In the genomic region with DNA sequence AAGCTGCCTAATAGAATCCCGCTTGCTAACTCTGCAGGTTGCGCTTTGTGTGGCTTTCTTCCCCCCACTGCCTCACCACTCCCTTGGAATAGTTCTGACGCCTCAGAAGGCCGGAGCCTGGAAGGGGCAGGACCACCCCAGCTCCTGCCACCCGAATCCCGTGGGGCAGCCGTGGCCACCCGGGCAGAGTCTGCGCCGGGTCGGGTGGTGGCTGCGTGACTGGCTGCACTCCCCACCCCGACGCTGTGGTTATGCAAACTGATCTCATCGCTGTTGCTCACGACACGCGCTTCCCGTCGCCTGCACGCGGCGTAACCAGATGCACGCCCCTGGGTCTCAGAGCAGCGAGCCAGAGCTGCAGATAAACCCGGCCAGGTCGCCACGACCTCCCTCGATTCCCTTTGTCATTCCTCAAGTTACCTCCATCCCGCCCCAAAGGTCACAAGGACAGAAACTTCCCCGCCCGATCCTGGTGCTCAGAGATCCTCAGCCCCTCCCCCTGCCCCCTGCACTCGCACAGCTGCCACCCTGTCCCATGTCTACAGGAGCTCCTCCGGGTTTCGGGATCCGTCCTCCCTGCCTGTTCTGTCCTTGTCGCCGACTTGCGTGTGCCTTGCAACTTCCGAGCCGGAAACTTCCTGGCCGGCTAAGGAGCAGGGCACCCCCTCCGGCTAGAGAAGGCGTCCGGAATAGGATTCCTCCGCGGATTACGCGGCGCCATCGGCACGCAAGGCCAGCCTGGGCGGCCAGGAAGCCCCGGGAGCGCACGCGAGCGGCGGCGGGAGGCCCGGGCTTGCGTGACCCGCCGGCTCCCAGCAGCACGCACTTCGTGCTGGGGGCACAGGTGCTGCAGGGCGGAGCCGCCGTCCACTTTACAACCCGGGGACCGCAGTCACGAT, we compare ENCODE assay signal across 8 mouse cellular contexts. TPM values are rescaled to one million over a fixed set of nuclear protein-coding genes. Genes with fewer than 3 reads are reported as not detected.
DNase-seq lines count a peak whose midpoint lies in the region; ATAC-seq and TF ChIP-seq lines count a peak whose summit lies in the region.

No protein-coding gene starts in this region.

- ATAC-seq in forebrain, embryonic 12.5 days (ENCODE audit: low FRiP score), result peak; percentile 80
- peak; percentile 87 for ATAC-seq in heart, postnatal 0 days (ENCODE audit: insufficient read depth, low read depth)
- ATAC-seq in liver, postnatal 0 days, result peak; percentile 89
- peak; percentile 83 for ATAC-seq in neural tube, embryonic 13.5 days (ENCODE audit: low read depth)

- peak overlapping the region; percentile 97 for H3K4me2 ChIP-seq in forebrain, embryonic 12.5 days
- peak overlapping the region; percentile 86 for H3K4me2 ChIP-seq in heart, postnatal 0 days (ENCODE audit: low read depth, low read length)
- H3K4me2 ChIP-seq in liver, postnatal 0 days (ENCODE audit: low read depth, low read length), result peak overlapping the region; percentile 91
- H3K4me2 ChIP-seq in neural tube, embryonic 13.5 days, result peak overlapping the region; percentile 100

- no peak for TF ChIP-seq CTCF in C2C12 (IDR thresholded peaks at IDR 0.05; ENCODE audit: control insufficient read depth, insufficient read depth, insufficient read length)
- no peak for TF ChIP-seq CTCF in bone marrow macrophage, adult 2 months (IDR thresholded peaks at IDR 0.05; ENCODE audit: low read depth, low read length)
- TF ChIP-seq CTCF in heart, postnatal 0 days (IDR thresholded peaks at IDR 0.05; ENCODE audit: low read depth), result no peak
- TF ChIP-seq CTCF in liver, postnatal 0 days (IDR thresholded peaks at IDR 0.05; ENCODE audit: low read depth), result no peak

- no peaks in the 10 kb centered on the region for H3K27me3 ChIP-seq in C2C12 (ENCODE audit: control insufficient read depth, insufficient read depth, insufficient read length)
- H3K27me3 ChIP-seq in forebrain, embryonic 12.5 days, result peaks cover 31% of the 10 kb centered on the region
- H3K27me3 ChIP-seq in heart, postnatal 0 days (ENCODE audit: control insufficient read depth, insufficient read depth, low read length), result no peaks in the 10 kb centered on the region
- H3K27me3 ChIP-seq in liver, postnatal 0 days (ENCODE audit: insufficient read depth, low read length), result peaks cover 16% of the 10 kb centered on the region; the same call in 1 of the 2 replicates
- H3K27me3 ChIP-seq in neural tube, embryonic 13.5 days, result peaks cover 14% of the 10 kb centered on the region

- peak overlapping the region; percentile 77 for H3ac ChIP-seq in C2C12 (ENCODE audit: control insufficient read depth, insufficient read length, low read depth)

- under 1% methylated on average over 72 of the region's 72 CpGs for WGBS in forebrain, embryonic 12.5 days
- under 1% methylated on average over 72 of the region's 72 CpGs for WGBS in heart, postnatal 0 days
- under 1% methylated on average over 70 of the region's 72 CpGs for WGBS in liver, postnatal 0 days (ENCODE audit: insufficient replicate concordance)
- under 1% methylated on average over 72 of the region's 72 CpGs for WGBS in neural tube, embryonic 13.5 days

- no peaks in the 10 kb centered on the region for H3K36me3 ChIP-seq in C2C12 (ENCODE audit: control insufficient read depth, insufficient read depth)
- H3K36me3 ChIP-seq in forebrain, embryonic 12.5 days (replicated peaks), result no peaks in the 10 kb centered on the region
- no peaks in the 10 kb centered on the region for H3K36me3 ChIP-seq in heart, postnatal 0 days (replicated peaks; ENCODE audit: control insufficient read depth, insufficient read depth, low read length)
- H3K36me3 ChIP-seq in liver, postnatal 0 days (replicated peaks; ENCODE audit: insufficient read depth, low read length), result no peaks in the 10 kb centered on the region
- H3K36me3 ChIP-seq in neural tube, embryonic 13.5 days, result no peaks in the 10 kb centered on the region

- H3K27ac ChIP-seq in bone marrow macrophage, adult 2 months (ENCODE audit: insufficient read depth, low read depth, low read length), result peak overlapping the region; percentile 69
- peak overlapping the region; percentile 56 for H3K27ac ChIP-seq in forebrain, embryonic 12.5 days
- H3K27ac ChIP-seq in heart, postnatal 0 days (ENCODE audit: low read depth), result peak overlapping the region; percentile 82
- H3K27ac ChIP-seq in liver, postnatal 0 days (ENCODE audit: low read depth), result peak overlapping the region; percentile 74
- peak overlapping the region; percentile 61 for H3K27ac ChIP-seq in neural tube, embryonic 13.5 days (replicated peaks)

- no peak for TF ChIP-seq POLR2A in bone marrow macrophage, adult 2 months (IDR thresholded peaks at IDR 0.05; ENCODE audit: borderline replicate concordance, low read depth, low read length)

- H3K4me3 ChIP-seq in C2C12 (ENCODE audit: insufficient read depth, poor library complexity, severe bottlenecking), result peak overlapping the region; percentile 42
- peak overlapping the region; percentile 70 for H3K4me3 ChIP-seq in bone marrow macrophage, adult 2 months (ENCODE audit: insufficient read depth, low read length)
- peak overlapping the region; percentile 63 for H3K4me3 ChIP-seq in forebrain, embryonic 12.5 days (replicated peaks)
- peak overlapping the region; percentile 67 for H3K4me3 ChIP-seq in heart, postnatal 0 days (ENCODE audit: low read depth, low read length)
- H3K4me3 ChIP-seq in liver, postnatal 0 days (ENCODE audit: low read depth, low read length), result peak overlapping the region; percentile 59
- peak overlapping the region; percentile 65 for H3K4me3 ChIP-seq in neural tube, embryonic 13.5 days

- TF ChIP-seq EP300 in heart, postnatal 0 days (IDR thresholded peaks at IDR 0.05; ENCODE audit: low read depth), result no peak
- no peak for TF ChIP-seq EP300 in liver, postnatal 0 days (IDR thresholded peaks at IDR 0.05; ENCODE audit: low read depth)

- peak; percentile 68 for DNase-seq in heart, postnatal 0 days (ENCODE audit: low spot score)
- peak; percentile 79 to 83 for DNase-seq in kidney, postnatal 36 days
- DNase-seq in liver, postnatal 0 days, result peak; percentile 73
- peak; percentile 62 for DNase-seq in telencephalon, adult 2 months (ENCODE audit: low read depth, low spot score)

- H3K9me3 ChIP-seq in forebrain, embryonic 12.5 days, result no peaks in the 10 kb centered on the region
- no peaks in the 10 kb centered on the region for H3K9me3 ChIP-seq in heart, postnatal 0 days (replicated peaks; ENCODE audit: control insufficient read depth, low read length)
- no peaks in the 10 kb centered on the region for H3K9me3 ChIP-seq in liver, postnatal 0 days (ENCODE audit: low read length)
- no peaks in the 10 kb centered on the region for H3K9me3 ChIP-seq in neural tube, embryonic 13.5 days

- H3K79me3 ChIP-seq in C2C12 (ENCODE audit: low read depth), result no peaks in the 10 kb centered on the region

- no peaks in the 10 kb centered on the region for H3K79me2 ChIP-seq in C2C12 (ENCODE audit: control insufficient read depth, insufficient read depth)

- peak overlapping the region; percentile 72 for H3K9ac ChIP-seq in forebrain, embryonic 12.5 days
- H3K9ac ChIP-seq in heart, postnatal 0 days (replicated peaks; ENCODE audit: low read depth, low read length), result peak overlapping the region; percentile 65
- H3K9ac ChIP-seq in liver, postnatal 0 days (replicated peaks), result peak overlapping the region; percentile 65
- H3K9ac ChIP-seq in neural tube, embryonic 13.5 days, result peak overlapping the region; percentile 80

- H3K4me1 ChIP-seq in bone marrow macrophage, adult 2 months (ENCODE audit: control insufficient read depth, insufficient read depth, low read length), result peaks cover 11% of the 10 kb centered on the region
- H3K4me1 ChIP-seq in forebrain, embryonic 12.5 days, result peaks cover 25% of the 10 kb centered on the region
- no peaks in the 10 kb centered on the region for H3K4me1 ChIP-seq in heart, postnatal 0 days (ENCODE audit: control insufficient read depth, insufficient read depth)
- H3K4me1 ChIP-seq in liver, postnatal 0 days (ENCODE audit: insufficient read depth), result 0 out of 2 replicates have a peak, but pooled peaks cover 9% of the 10 kb centered on the region
- peaks cover 28% of the 10 kb centered on the region for H3K4me1 ChIP-seq in neural tube, embryonic 13.5 days (replicated peaks)

TF ChIP-seq in C2C12, 6 proteins besides CTCF, POLR2A, EP300 and RAD21:
- TF ChIP-seq FOSL1 (IDR thresholded peaks at IDR 0.05; ENCODE audit: insufficient read depth, low read length, poor library complexity, severe bottlenecking) (no peak), MAX (IDR thresholded peaks at IDR 0.05) (peak; percentile 94)

RNA-seq across cellular contexts. Expression of gene Lekr1, which starts 7.1 kb away (rescaled TPM):
- polyA plus RNA-seq in C2C12 (2012; fragmentation: generic; extraction: Trizol), result 0.39 TPM
- polyA plus RNA-seq in bone marrow macrophage, adult 2 months (2012; ENCODE audit: insufficient read depth, insufficient read length, missing spikeins), result 2.1 and 2.8 TPM in 2 replicates
- 6.0 and 7.0 TPM in 2 replicates for polyA plus RNA-seq in forebrain, embryonic 12.5 days (2016; fragmentation: Nextera tagmentation; extraction: Ambion mirVana)
- 2.2 and 9.1 TPM in 2 replicates for total RNA-seq in heart, postnatal 0 days (2014; rRNA removed; ENCODE audit: low replicate concordance)
- 5.4 and 5.6 TPM in 2 replicates for polyA plus RNA-seq in heart, postnatal 0 days (2015; fragmentation: Nextera tagmentation; extraction: Ambion mirVana)
- polyA plus RNA-seq in liver, postnatal 0 days (2015; fragmentation: Nextera tagmentation; extraction: Ambion mirVana), result 1.0 TPM in 2 replicates
- polyA plus RNA-seq in neural tube, embryonic 13.5 days (2015; fragmentation: Nextera tagmentation; extraction: Ambion mirVana), result 6.4 and 7.8 TPM in 2 replicates

Comparison
In these comparisons a context has a peak if more than half of its experiments do, and no peak if none do; other contexts are left out.
1. Peak in every context shown above with its lines: DNase-seq, ATAC-seq, H3K4me3 ChIP-seq and H3K27ac ChIP-seq.